Mouse (Mus musculus): ENCODE results near the gene Nid1. TPM values are rescaled to one million over a fixed set of nuclear protein-coding genes. Genes with fewer than 3 reads are reported as not detected.
"Not testable (repeated sequence)": the region's sequence is repeated elsewhere in the genome, so short reads cannot be mapped to it uniquely, and the experiment has no call there.

Nid1 gene
- polyA plus RNA-seq, 1 experiment = 236 TPM

- not testable (repeated sequence) for DNase-seq (ENCODE audit: low read depth)
These were observed 105.7 kb downstream of the Nid1 start for GRCm38 (mm10) chr13:13543073-13543472.

- no peak for DNase-seq (ENCODE audit: low read depth)
These were observed 109.4 kb downstream of the Nid1 start for GRCm38 (mm10) chr13:13546792-13547191.

- no peak for DNase-seq (ENCODE audit: low read depth)
These were observed 110.5 kb downstream of the Nid1 start for GRCm38 (mm10) chr13:13547889-13548288.

GRCm38 (mm10) chr13:13548431-13549190 lies 111.3 kb downstream of the Nid1 start:
- no peak for DNase-seq (ENCODE audit: low read depth)

- DNase-seq (ENCODE audit: low read depth) = no peak
These were observed 112.6 kb downstream of the Nid1 start for GRCm38 (mm10) chr13:13549687-13550660.

- DNase-seq (ENCODE audit: low read depth) = no peak
These were observed 114.7 kb downstream of the Nid1 start for GRCm38 (mm10) chr13:13552020-13552419.

- no peak for DNase-seq (ENCODE audit: low read depth)
These were observed 116.3 kb downstream of the Nid1 start for GRCm38 (mm10) chr13:13553660-13554059.

GRCm38 (mm10) chr13:13555196-13555595 lies 117.8 kb downstream of the Nid1 start:
- DNase-seq (ENCODE audit: low read depth) = no peak

- DNase-seq (ENCODE audit: low read depth) = no peak
These were observed 119.8 kb downstream of the Nid1 start for GRCm38 (mm10) chr13:13557001-13557743.

- DNase-seq (ENCODE audit: low read depth) = no peak
These were observed 120.9 kb downstream of the Nid1 start for GRCm38 (mm10) chr13:13558251-13558650.

GRCm38 (mm10) chr13:13558900-13559299 lies 121.5 kb downstream of the Nid1 start:
- no peak for DNase-seq (ENCODE audit: low read depth)

Other genes starting within 250 kb of the Nid1 start
- gene Gpr137b, start 43.5 kb upstream of the Nid1 start, polyA plus RNA-seq (2012; rRNA removed) = 30.9 and 45.6 TPM in 2 replicates
- 5.6 and 7.3 TPM in 2 replicates for gene Lyst, start 152.8 kb downstream of the Nid1 start, polyA plus RNA-seq (2012; rRNA removed)

Data from gonadal fat pad, adult 2 months (tissue).